Mouse (Mus musculus) cerebellum, postnatal 25 days (tissue): ENCODE measurements at regions not wholly inside any gene's neighbourhood (a gene's known extent, or its start where the extent isn't known, plus 50 kb on each side); places are given as distances from the start of the nearest gene placed in this dataset.
A peak's percentile ranks its signal among the peaks of the same experiment; 100 is the strongest.

Source experiments
- DNase-seq, 2 experiments: peaks; one replicate each; pipeline ENCODE4 v3.0.0; 2021; ENCODE audit warnings: mixed read lengths in 2 of 2

DNA sequence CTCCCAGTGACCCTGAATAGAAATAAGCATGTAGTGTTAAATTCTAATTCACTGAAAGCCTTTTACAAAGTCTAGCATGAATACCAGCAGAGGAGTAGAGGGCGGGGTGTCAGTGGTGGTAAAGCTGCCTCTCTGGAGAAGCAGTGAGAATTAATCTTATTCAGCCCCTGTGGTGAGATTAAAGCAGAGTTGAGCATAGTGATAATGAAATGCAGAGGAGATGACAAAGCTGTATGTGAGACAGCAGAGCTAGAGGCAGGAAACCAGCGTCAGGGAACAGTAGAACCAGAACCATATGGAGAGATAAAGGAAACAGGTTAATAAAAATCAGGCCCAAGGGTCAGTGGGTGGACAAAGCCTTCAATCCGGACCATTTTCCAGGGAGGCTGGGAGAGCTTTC is 1827.2 kb downstream of the Poteg start:
- DNase-seq: no peak

DNA sequence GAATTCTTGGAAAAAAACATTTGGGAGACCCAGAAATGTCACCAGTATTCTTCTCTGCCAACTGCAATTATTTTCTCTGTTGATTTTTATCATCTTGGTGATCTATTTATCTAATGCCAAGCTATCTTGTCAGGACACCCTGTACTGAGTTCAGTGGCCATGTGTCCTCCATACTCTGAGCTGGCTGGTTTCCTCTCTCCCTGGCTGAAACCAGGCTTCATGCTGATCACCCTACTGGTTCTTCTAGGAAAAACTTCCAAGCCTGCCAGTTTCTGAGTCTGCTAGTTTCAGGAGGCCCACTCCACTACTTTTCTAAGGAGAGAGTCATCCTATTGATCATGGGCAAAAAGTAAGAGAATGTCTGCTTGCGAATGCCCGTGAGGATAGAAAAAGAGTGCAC is 1831.2 kb downstream of the Poteg start:
- peak; percentile 74 to 75 for DNase-seq

DNA sequence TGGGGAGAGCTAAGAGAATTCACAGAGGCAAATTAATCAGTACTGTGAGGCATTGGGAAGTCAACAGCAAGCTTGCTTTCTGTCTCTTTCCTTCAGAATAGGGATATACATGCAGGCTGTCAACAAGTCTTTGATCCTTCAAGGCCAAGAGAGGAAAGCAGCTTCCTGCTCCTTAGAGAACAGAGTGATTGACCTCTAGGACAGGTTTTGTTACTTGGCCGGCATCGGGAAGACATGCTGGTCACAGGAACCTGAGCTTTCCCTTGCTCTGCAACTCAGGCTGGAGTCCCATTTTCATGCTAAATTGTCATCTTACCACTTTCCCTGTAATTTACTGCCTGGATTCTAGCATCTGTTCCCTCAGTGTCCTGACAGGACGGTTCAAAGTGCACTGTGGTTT is 1831.8 kb downstream of the Poteg start:
- no peak for DNase-seq

DNA sequence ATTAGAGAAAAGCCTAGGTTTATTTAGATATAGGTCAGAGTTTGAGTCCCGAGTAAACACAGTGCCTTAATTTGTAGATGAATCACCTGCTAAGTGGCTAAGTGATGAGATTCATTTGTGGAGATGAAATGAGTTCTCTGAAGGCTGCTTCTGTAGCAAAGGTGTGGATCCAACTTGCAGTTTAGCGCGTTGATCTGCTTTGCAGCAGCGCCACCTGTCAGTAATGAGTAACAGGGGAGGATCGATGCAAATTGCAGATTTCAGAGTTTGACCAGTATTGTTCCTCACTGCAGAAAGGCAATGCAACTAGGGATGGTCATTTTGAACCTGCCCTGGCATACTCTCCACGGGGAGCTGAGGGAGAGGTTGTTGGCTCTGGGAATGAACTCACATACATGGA is 1842.9 kb downstream of the Poteg start:
- peak; percentile 42 to 62 for DNase-seq
